Comparison of ENCODE assay signal across 17 mouse cellular contexts in the genomic region with DNA sequence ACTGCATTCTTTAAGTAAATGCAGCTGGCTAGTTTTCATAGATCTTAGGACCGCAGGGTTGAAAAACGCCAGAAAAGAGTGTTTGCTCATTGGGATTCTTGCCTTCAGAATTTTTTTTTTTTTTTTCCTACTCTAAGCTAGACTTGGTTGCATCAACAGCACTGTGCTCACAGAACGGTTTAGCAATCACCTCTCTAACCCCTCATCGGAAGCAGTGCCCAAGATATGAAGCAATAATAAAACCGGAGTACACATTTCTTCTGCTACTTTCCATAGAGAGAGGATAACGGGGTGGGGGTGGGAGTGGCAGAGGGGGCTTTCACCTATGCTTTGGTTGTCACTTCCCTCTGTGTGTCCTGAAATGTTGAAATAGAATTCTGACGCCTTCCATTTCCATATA. TPM values are rescaled to one million over a fixed set of nuclear protein-coding genes. Genes with fewer than 3 reads are reported as not detected.
DNase-seq lines count a peak whose midpoint lies in the region; ATAC-seq and TF ChIP-seq lines count a peak whose summit lies in the region.
"Had no signal": no experiment of that assay in that cellular context is flagged by ENCODE, and none has a peak within 500 bp of the region (broad histone marks: within the 10 kb centered on the region; RNA-seq: fewer than 3 reads in every experiment).

No protein-coding gene starts in this region.

- no peaks in the 10 kb centered on the region for H3K27me3 ChIP-seq in heart, embryonic 13.5 days (replicated peaks)
- H3K27me3 ChIP-seq in lung, embryonic 14.5 days (ENCODE audit: insufficient read depth, low read length): no peaks in the 10 kb centered on the region
- H3K27me3 ChIP-seq in embryonic facial prominence, embryonic 15.5 days: no peaks in the 10 kb centered on the region

- H3K9ac ChIP-seq in heart, embryonic 13.5 days: no peak overlapping the region
- no peak overlapping the region for H3K9ac ChIP-seq in lung, embryonic 14.5 days
- H3K9ac ChIP-seq in embryonic facial prominence, embryonic 15.5 days: no peak overlapping the region

- no peak for ATAC-seq in heart, embryonic 13.5 days (ENCODE audit: extremely low read depth, insufficient number of reproducible peaks, low FRiP score, low TSS enrichment)
- ATAC-seq in lung, embryonic 14.5 days (ENCODE audit: insufficient read depth): peak; percentile 38; the same call in 1 of the 2 replicates
- no peak for ATAC-seq in embryonic facial prominence, embryonic 15.5 days (ENCODE audit: insufficient number of reproducible peaks, low FRiP score, low TSS enrichment, low read depth)

- peak overlapping the region; percentile 51 for H3K4me2 ChIP-seq in heart, embryonic 13.5 days
- peak overlapping the region; percentile 46 for H3K4me2 ChIP-seq in lung, embryonic 14.5 days
- H3K4me2 ChIP-seq in embryonic facial prominence, embryonic 15.5 days (replicated peaks): 0 out of 2 replicates have a peak overlapping the region, but pooled peaks have one; percentile 6

- no peak for DNase-seq in heart, postnatal 4 days
- peak; percentile 17 for DNase-seq in lung, embryonic 14.5 days
- DNase-seq in lung, postnatal 4 days: no peak
- peak; percentile 55 for DNase-seq in lung, postnatal 36 days
- no peak for DNase-seq in spleen, adult 12 weeks (ENCODE audit: low spot score)
- DNase-seq in urinary bladder, adult 2 months (ENCODE audit: low spot score): no peak
- DNase-seq: adrenal gland, adult 2 months; gastrocnemius, postnatal 10 days; kidney, adult 11 months; layer of hippocampus, adult 9-11 months; midbrain, embryonic 14.5 days; right cerebral cortex, postnatal 4 days had no signal

- peak overlapping the region; percentile 32 for H3K4me3 ChIP-seq in heart, embryonic 13.5 days
- no peak overlapping the region for H3K4me3 ChIP-seq in lung, embryonic 14.5 days (ENCODE audit: low read depth, low read length)
- H3K4me3 ChIP-seq in embryonic facial prominence, embryonic 15.5 days (replicated peaks): no peak overlapping the region

- no peak for TF ChIP-seq CTCF in lung, embryonic 14.5 days (IDR thresholded peaks at IDR 0.05; ENCODE audit: low read depth)

- no peak overlapping the region for H3K27ac ChIP-seq in heart, embryonic 13.5 days (replicated peaks)
- no peak overlapping the region for H3K27ac ChIP-seq in lung, embryonic 14.5 days (ENCODE audit: low read depth)
- no peak overlapping the region for H3K27ac ChIP-seq in embryonic facial prominence, embryonic 15.5 days (replicated peaks)

- no peaks in the 10 kb centered on the region for H3K9me3 ChIP-seq in heart, embryonic 13.5 days
- H3K9me3 ChIP-seq in lung, embryonic 14.5 days (ENCODE audit: low read depth, low read length): no peaks in the 10 kb centered on the region
- H3K9me3 ChIP-seq in embryonic facial prominence, embryonic 15.5 days (replicated peaks): no peaks in the 10 kb centered on the region

- no peaks in the 10 kb centered on the region for H3K36me3 ChIP-seq in heart, embryonic 13.5 days
- H3K36me3 ChIP-seq in lung, embryonic 14.5 days (ENCODE audit: insufficient read depth): no peaks in the 10 kb centered on the region
- H3K36me3 ChIP-seq in embryonic facial prominence, embryonic 15.5 days: no peaks in the 10 kb centered on the region

- H3K4me1 ChIP-seq in heart, embryonic 13.5 days: no peaks in the 10 kb centered on the region
- no peaks in the 10 kb centered on the region for H3K4me1 ChIP-seq in lung, embryonic 14.5 days (ENCODE audit: insufficient read depth)
- no peaks in the 10 kb centered on the region for H3K4me1 ChIP-seq in embryonic facial prominence, embryonic 15.5 days

- WGBS in heart, embryonic 13.5 days: 49% methylated on average over 7 of the region's 7 CpGs
- 35% methylated on average over 7 of the region's 7 CpGs for WGBS in lung, embryonic 14.5 days
- WGBS in embryonic facial prominence, embryonic 15.5 days: 53% methylated on average over 7 of the region's 7 CpGs

RNA-seq across cellular contexts. Expression of gene Gm7075, which starts 5.7 kb away (rescaled TPM):
- polyA plus RNA-seq in heart, embryonic 13.5 days (2015; fragmentation: Nextera tagmentation; extraction: Ambion mirVana): not detected in 2 replicates
- not detected for total RNA-seq in heart, postnatal 4 days (2021)
- polyA plus RNA-seq in lung, embryonic 14.5 days (2014; fragmentation: Nextera tagmentation; extraction: Ambion mirVana): not detected in 2 replicates
- not detected in 2 replicates for polyA plus RNA-seq in embryonic facial prominence, embryonic 15.5 days (2015; fragmentation: Nextera tagmentation; extraction: Ambion mirVana)
- 0.25 TPM in 1 of 2 replicates, not detected in the other for polyA plus RNA-seq in urinary bladder, adult 2 months (2012; rRNA removed)
- total RNA-seq: adrenal gland, adult 2 months; gastrocnemius, postnatal 10 days had no signal
- polyA plus RNA-seq: adrenal gland, adult 2 months; C2C12; cortical plate, adult 2 months; limb, embryonic 11.5 days; midbrain, embryonic 14.5 days had no signal

RNA-seq across cellular contexts. Expression of gene Ctnna3, which starts 14.0 kb away (rescaled TPM):
- 18.5 and 21.8 TPM in 2 replicates for polyA plus RNA-seq in heart, embryonic 13.5 days (2015; fragmentation: Nextera tagmentation; extraction: Ambion mirVana)
- total RNA-seq in heart, postnatal 4 days (2021): 10 to 100 TPM; 81.4 to 88.7 TPM
- polyA plus RNA-seq in lung, embryonic 14.5 days (2014; fragmentation: Nextera tagmentation; extraction: Ambion mirVana): 0.39 TPM in 2 replicates
- polyA plus RNA-seq in embryonic facial prominence, embryonic 15.5 days (2015; fragmentation: Nextera tagmentation; extraction: Ambion mirVana): 0.92 and 1.4 TPM in 2 replicates
- polyA plus RNA-seq in urinary bladder, adult 2 months (2012; rRNA removed): 0.48 and 0.69 TPM in 2 replicates
- polyA plus RNA-seq: adrenal gland, adult 2 months had no signal

RNA-seq across cellular contexts. Expression of gene Dnajc12, which starts 33.6 kb away (rescaled TPM):
- 8.5 and 10.1 TPM in 2 replicates for polyA plus RNA-seq in heart, embryonic 13.5 days (2015; fragmentation: Nextera tagmentation; extraction: Ambion mirVana)
- total RNA-seq in heart, postnatal 4 days (2021): 1 to 10 TPM; 5.5 to 8.7 TPM
- 10.6 and 10.8 TPM in 2 replicates for polyA plus RNA-seq in lung, embryonic 14.5 days (2014; fragmentation: Nextera tagmentation; extraction: Ambion mirVana)
- polyA plus RNA-seq in embryonic facial prominence, embryonic 15.5 days (2015; fragmentation: Nextera tagmentation; extraction: Ambion mirVana): 11.4 and 12.8 TPM in 2 replicates
- polyA plus RNA-seq in urinary bladder, adult 2 months (2012; rRNA removed): 13.7 and 14.9 TPM in 2 replicates

RNA-seq across cellular contexts. Expression of gene Sirt1, which starts 34.3 kb away (rescaled TPM):
- 2.3 and 3.3 TPM in 2 replicates for polyA plus RNA-seq in heart, embryonic 13.5 days (2015; fragmentation: Nextera tagmentation; extraction: Ambion mirVana)
- total RNA-seq in heart, postnatal 4 days (2021): 10 to 100 TPM; 13.2 to 14.3 TPM
- 8.5 and 11.2 TPM in 2 replicates for polyA plus RNA-seq in lung, embryonic 14.5 days (2014; fragmentation: Nextera tagmentation; extraction: Ambion mirVana)
- 4.5 and 5.6 TPM in 2 replicates for polyA plus RNA-seq in embryonic facial prominence, embryonic 15.5 days (2015; fragmentation: Nextera tagmentation; extraction: Ambion mirVana)
- polyA plus RNA-seq in urinary bladder, adult 2 months (2012; rRNA removed): 14.1 and 14.3 TPM in 2 replicates

Comparison
In these comparisons a context has a peak if more than half of its experiments do, and no peak if none do; other contexts are left out.
1. DNase-seq: peak in lung, embryonic 14.5 days (single experiment) and lung, postnatal 36 days (single experiment); none in heart, postnatal 4 days (single experiment), lung, postnatal 4 days (0 of 2), spleen, adult 12 weeks (single experiment) and urinary bladder, adult 2 months (single experiment).
2. Peak in every context shown above with its lines, with median percentiles within 50 percentile points of each other: H3K4me2 ChIP-seq.